Mouse (Mus musculus) forebrain, postnatal 0 days (tissue): ENCODE results near the gene Med17. TPM values are rescaled to one million over a fixed set of nuclear protein-coding genes. Genes with fewer than 3 reads are reported as not detected.

Experiments
- ATAC-seq: fragments of 200-750 bp; cut with Nextera tagmentation; 2 replicates; pipeline ENCODE4 v1.8.0; 2017; ENCODE audit warnings: mild to moderate bottlenecking, moderate library complexity
- DNase-seq: peaks from one replicate; pipeline ENCODE4 v3.0.0-alpha.2; 2015
- H3K27ac ChIP-seq: fragments of 300-500 bp; sonication (generic); 2 replicates; pipeline ENCODE4 v1.5.1; 2014; ENCODE audit warnings: low read depth, mild to moderate bottlenecking, antibody characterized with exemption, low read length, moderate library complexity, mixed read lengths
- H3K27me3 ChIP-seq: fragments of 300-500 bp; sonication (generic); 2 replicates; pipeline ENCODE4 v1.6.1; 2014; ENCODE audit warnings: mild to moderate bottlenecking, low read length, mixed read lengths; ENCODE audit not compliant: insufficient read depth
- H3K36me3 ChIP-seq: fragments of 300-500 bp; sonication (generic); 2 replicates; pipeline ENCODE4 v1.6.1; 2014; ENCODE audit warnings: mild to moderate bottlenecking, moderate library complexity; ENCODE audit not compliant: insufficient read depth
- H3K4me1 ChIP-seq: fragments of 300-500 bp; sonication (generic); 2 replicates; pipeline ENCODE4 v1.6.1; 2014; ENCODE audit warnings: antibody characterized with exemption; ENCODE audit not compliant: insufficient read depth
- H3K4me2 ChIP-seq: fragments of 300-500 bp; sonication (generic); 2 replicates; pipeline ENCODE4 v1.6.1; 2014; ENCODE audit warnings: low read depth, mild to moderate bottlenecking, moderate library complexity
- H3K4me3 ChIP-seq: fragments of 300-500 bp; sonication (generic); 2 replicates; pipeline ENCODE4 v1.5.1; 2014; ENCODE audit warnings: low read depth, low read length, mixed read lengths
- H3K9ac ChIP-seq: fragments of 300-500 bp; sonication (generic); 2 replicates; pipeline ENCODE4 v1.6.1; 2014; ENCODE audit warnings: mild to moderate bottlenecking
- H3K9me3 ChIP-seq: fragments of 300-500 bp; sonication (generic); 2 replicates; pipeline ENCODE4 v1.6.1; 2016; ENCODE audit warnings: low read length
- CTCF ChIP-seq: sonication (generic); IDR thresholded peaks from 2 replicates; pipeline ENCODE4 v1.5.1; 2016; ENCODE audit warnings: antibody characterized with exemption, control low read depth, low read depth
- WGBS: fragments of 180-500 bp; shearing (Covaris S2); extraction: QIAGEN DNeasy Blood & Tissue Kit; methylation state at CpG from one replicate; pipeline ENCODE4 v1.1.7; 2014; 5-methylcytosine and 5-hydroxymethylcytosine counted together
- polyA plus RNA-seq: library from polyadenylated mRNA; unstranded; fragments of >200 nt; fragmentation: Nextera tagmentation; extraction: Ambion mirVana; gene quantifications from 2 replicates; pipeline ENCODE4 v1.2.1, GENCODE M21; 2015
- total RNA-seq: library from RNA; depleted of rRNA; stranded (reverse); fragments of >200 nt; gene quantifications from 2 replicates; pipeline ENCODE4 v1.2.3, GENCODE M21; 2014

Med17 gene
- total and polyA plus RNA-seq, 2 experiments from 2014 or later = 23.3 to 30.9 TPM

GRCm38 (mm10) chr9:15250376-15250775 is 29.4 kb downstream of the Med17 start:
- Histone ChIP-seq H3K9me3 (no peaks in the 10 kb centered on the region), H3K4me1 (no peaks in the 10 kb centered on the region), H3K4me3 (no peak overlapping the region), H3K9ac (no peak overlapping the region), H3K27me3 (no peaks in the 10 kb centered on the region), H3K4me2 (no peak overlapping the region), H3K36me3 (no peaks in the 10 kb centered on the region), H3K27ac (no peak overlapping the region)
- DNase-seq = no peak
- ATAC-seq = no peak
- WGBS = 76% methylated on average over 7 of the region's 7 CpGs
- TF ChIP-seq CTCF = no peak

GRCm38 (mm10) chr9:15245319-15246075 is 34.2 kb downstream of the Med17 start:
- H3K4me1 ChIP-seq = no peaks in the 10 kb centered on the region
- no peak for ATAC-seq
- no peak overlapping the region for H3K27ac ChIP-seq
- TF ChIP-seq CTCF = no peak
- no peak overlapping the region for H3K4me2 ChIP-seq
- H3K4me3 ChIP-seq = no peak overlapping the region
- DNase-seq = no peak
- H3K9me3 ChIP-seq = no peaks in the 10 kb centered on the region
- no peaks in the 10 kb centered on the region for H3K27me3 ChIP-seq
- no peak overlapping the region for H3K9ac ChIP-seq
- 81% methylated on average over 14 of the region's 14 CpGs for WGBS
- no peaks in the 10 kb centered on the region for H3K36me3 ChIP-seq

- no peak for TF ChIP-seq CTCF
- Histone ChIP-seq H3K4me3 (no peak overlapping the region), H3K27ac (no peak overlapping the region), H3K27me3 (no peaks in the 10 kb centered on the region), H3K9ac (no peak overlapping the region), H3K4me2 (no peak overlapping the region), H3K36me3 (no peaks in the 10 kb centered on the region), H3K9me3 (no peaks in the 10 kb centered on the region), H3K4me1 (0 out of 2 replicates have a peak, but pooled peaks cover 4% of the 10 kb centered on the region)
- DNase-seq (no peak), ATAC-seq (no peak)
- WGBS = 93% methylated on average over 1 of the region's 1 CpGs
Observed at GRCm38 (mm10) chr9:15242130-15242529, 37.6 kb downstream of the Med17 start.

DNA sequence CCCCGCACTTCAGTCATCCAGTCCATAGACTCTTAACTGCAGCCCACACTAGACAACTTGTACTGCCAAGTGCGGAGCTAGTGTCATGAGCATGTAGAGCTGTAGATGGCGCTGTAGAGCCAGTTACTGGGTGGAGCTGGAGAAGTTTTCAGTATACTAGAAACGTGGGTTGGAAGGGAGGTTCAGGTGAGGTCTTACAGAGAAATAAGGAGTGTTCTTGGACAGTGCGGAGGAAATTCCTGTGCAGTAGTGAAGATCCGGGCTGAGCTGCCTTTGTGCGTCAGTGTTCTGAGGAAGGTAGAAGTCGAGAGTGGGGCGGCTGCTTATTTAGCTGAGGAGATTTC is 38.2 kb downstream of the Med17 start:
- peak; percentile 59 for TF ChIP-seq CTCF
- H3K9ac ChIP-seq = no peak overlapping the region
- H3K27me3 ChIP-seq = no peaks in the 10 kb centered on the region
- DNase-seq (peak; percentile 55), ATAC-seq (no peak)
- no peak overlapping the region for H3K4me2 ChIP-seq
- no peaks in the 10 kb centered on the region for H3K36me3 ChIP-seq
- WGBS = 48% methylated on average over 9 of the region's 9 CpGs
- H3K9me3 ChIP-seq = no peaks in the 10 kb centered on the region
- no peak overlapping the region for H3K27ac ChIP-seq
- H3K4me1 ChIP-seq = 0 out of 2 replicates have a peak, but pooled peaks cover 4% of the 10 kb centered on the region
- no peak overlapping the region for H3K4me3 ChIP-seq

- H3K4me3 ChIP-seq = no peak overlapping the region
- H3K36me3 ChIP-seq = no peaks in the 10 kb centered on the region
- 0 out of 2 replicates have a peak, but pooled peaks cover 4% of the 10 kb centered on the region for H3K4me1 ChIP-seq
- TF ChIP-seq CTCF = no peak
- no peak overlapping the region for H3K4me2 ChIP-seq
- ATAC-seq (no peak), DNase-seq (no peak)
- WGBS = 70% methylated on average over 6 of the region's 6 CpGs
- H3K27me3 ChIP-seq = no peaks in the 10 kb centered on the region
- no peak overlapping the region for H3K9ac ChIP-seq
- H3K9me3 ChIP-seq = no peaks in the 10 kb centered on the region
- H3K27ac ChIP-seq = no peak overlapping the region
Observed at GRCm38 (mm10) chr9:15240863-15241595, 38.7 kb downstream of the Med17 start.

- ATAC-seq = no peak
- H3K4me2 ChIP-seq = peak overlapping the region; percentile 69; the same call in 1 of the 2 replicates
- no peak overlapping the region for H3K9ac ChIP-seq
- H3K27me3 ChIP-seq = no peaks in the 10 kb centered on the region
- 0 out of 2 replicates have a peak, but pooled peaks cover 4% of the 10 kb centered on the region for H3K4me1 ChIP-seq
- 0 out of 2 replicates have a peak overlapping the region, but pooled peaks have one; percentile 51 for H3K4me3 ChIP-seq
- no peaks in the 10 kb centered on the region for H3K36me3 ChIP-seq
- no peak for TF ChIP-seq CTCF
- H3K9me3 ChIP-seq = no peaks in the 10 kb centered on the region
- DNase-seq = no peak
- no peak overlapping the region for H3K27ac ChIP-seq
- 91% methylated on average over 6 of the region's 6 CpGs for WGBS
Observed at GRCm38 (mm10) chr9:15240006-15240405, 39.7 kb downstream of the Med17 start.
